Mouse (Mus musculus): ENCODE results near the gene Wwc2.

DNA sequence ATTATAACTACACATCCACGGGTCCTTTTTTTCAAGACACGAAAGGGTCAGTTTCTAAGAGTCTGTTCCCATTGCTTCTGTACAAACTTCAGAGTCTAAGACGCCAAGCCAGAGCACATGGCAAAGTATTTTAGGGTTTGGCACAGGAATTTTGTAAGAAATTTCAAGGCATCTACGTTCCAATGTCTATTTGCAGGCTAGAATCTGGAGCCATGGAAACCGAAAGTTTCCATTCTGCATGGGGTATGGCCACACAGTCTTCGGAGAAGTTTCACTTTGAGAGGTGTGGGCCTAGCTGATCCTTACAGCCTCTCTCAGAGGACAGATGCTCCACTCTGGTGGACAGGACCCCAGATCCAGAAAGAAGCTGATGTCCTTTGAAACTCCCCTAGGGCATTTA lies 206.8 kb downstream of the Wwc2 start:
- TF ChIP-seq CTCF (IDR thresholded peaks at IDR 0.05; ENCODE audit: low read depth, low read length) (no peak), POLR2A (IDR thresholded peaks at IDR 0.05; ENCODE audit: borderline replicate concordance, low read depth, low read length) (no peak)
